Mouse (Mus musculus) intestine, embryonic 16.5 days (tissue): ENCODE measurements around the gene Dmrt3. TPM values are rescaled to one million over a fixed set of nuclear protein-coding genes. Genes with fewer than 3 reads are reported as not detected.

ENCODE experiments used
- ATAC-seq: fragments of 200-750 bp; cut with Nextera tagmentation; 2 replicates; pipeline ENCODE4 v1.8.0; 2017; ENCODE audit warnings: moderate TSS enrichment, moderate library complexity
- H3K27ac ChIP-seq: fragments of 300-500 bp; sonication (generic); 2 replicates; pipeline ENCODE4 v1.5.1; 2014; ENCODE audit warnings: mild to moderate bottlenecking, low read length
- H3K27me3 ChIP-seq: fragments of 300-500 bp; sonication (generic); replicated peaks from 2 replicates; pipeline ENCODE4 v1.6.1; 2014; ENCODE audit warnings: low read length, control low read depth, mixed read lengths; ENCODE audit not compliant: control insufficient read depth, insufficient read depth
- H3K36me3 ChIP-seq: fragments of 300-500 bp; sonication (generic); 2 replicates; pipeline ENCODE4 v1.6.1; 2014; ENCODE audit warnings: low read length, control low read depth; ENCODE audit not compliant: control insufficient read depth, insufficient read depth
- H3K4me1 ChIP-seq: fragments of 300-500 bp; sonication (generic); 2 replicates; pipeline ENCODE4 v1.6.1; 2014; ENCODE audit warnings: low read length, control low read depth, mixed read lengths; ENCODE audit not compliant: control insufficient read depth, insufficient read depth
- H3K4me2 ChIP-seq: fragments of 300-500 bp; sonication (generic); 2 replicates; pipeline ENCODE4 v1.6.1; 2014; ENCODE audit warnings: low read depth, low read length, control low read depth
- H3K4me3 ChIP-seq: fragments of 300-500 bp; sonication (generic); 2 replicates; pipeline ENCODE4 v1.5.1; 2014; ENCODE audit warnings: mild to moderate bottlenecking, low read length
- H3K9ac ChIP-seq: fragments of 300-500 bp; sonication (generic); 2 replicates; pipeline ENCODE4 v1.6.1; 2014; ENCODE audit warnings: low read depth, low read length
- H3K9me3 ChIP-seq: fragments of 300-500 bp; sonication (generic); 2 replicates; pipeline ENCODE4 v1.6.1; 2016; ENCODE audit warnings: low read length, control low read depth; ENCODE audit not compliant: control insufficient read depth
- WGBS: fragments of 180-500 bp; shearing (Covaris S2); extraction: QIAGEN DNeasy Blood & Tissue Kit; methylation state at CpG from one replicate; pipeline ENCODE4 v1.1.7; 2014; 5-methylcytosine and 5-hydroxymethylcytosine counted together
- polyA plus RNA-seq: library from polyadenylated mRNA; unstranded; fragments of >200 nt; fragmentation: Nextera tagmentation; extraction: Ambion mirVana; gene quantifications from 2 replicates; pipeline ENCODE4 v1.2.1, GENCODE M21; 2015

Gene Dmrt3
- 0.15 and 0.20 TPM in 2 replicates for polyA plus RNA-seq

GRCm38 (mm10) chr19:25610015-25610410 is at the start of gene Dmrt3:
Dmrt3 (plus strand) TSS chr19:25610301.
- H3K27me3 ChIP-seq, result peaks cover 88% of the 10 kb centered on the region

DNA sequence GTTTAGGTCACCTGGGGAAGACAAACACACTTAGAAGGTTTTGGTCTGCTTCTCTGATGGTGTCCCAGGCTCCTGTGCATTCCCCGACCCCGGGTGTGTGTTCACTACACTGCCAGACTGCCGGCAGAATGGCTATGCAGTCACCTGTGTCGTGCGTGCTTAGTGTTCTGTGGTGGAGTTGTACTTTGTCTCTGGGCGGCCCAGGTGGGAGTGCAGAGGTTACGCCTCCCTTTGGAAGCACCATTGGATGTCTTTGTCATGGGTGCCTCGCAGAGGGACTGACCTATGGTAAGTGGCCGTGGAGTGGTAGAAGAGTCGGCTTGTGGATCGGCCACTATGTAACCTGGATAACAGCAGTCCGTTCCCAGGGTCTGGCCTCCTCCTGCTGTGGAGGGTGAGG is 45.7 kb upstream of the Dmrt3 start:
- Histone ChIP-seq H3K4me1 (no peaks in the 10 kb centered on the region), H3K9ac (no peak overlapping the region), H3K27me3 (no peaks in the 10 kb centered on the region), H3K9me3 (no peaks in the 10 kb centered on the region), H3K4me3 (no peak overlapping the region), H3K4me2 (no peak overlapping the region), H3K36me3 (no peaks in the 10 kb centered on the region), H3K27ac (no peak overlapping the region)
- peak; percentile 60 for ATAC-seq
- WGBS, result 69% methylated on average over 12 of the region's 12 CpGs

More at GRCm38 (mm10) chr19:25610015-25610410, at the start of gene Dmrt3:
- Histone ChIP-seq H3K4me3 (peak within 1 kb of the TSS; percentile 45), H3K4me1 (peaks cover 23% of the 10 kb centered on the region), H3K4me2 (peak within 1 kb of the TSS; percentile 61), H3K9me3 (no peaks in the 10 kb centered on the region), H3K27ac (no peak within 1 kb of the TSS), H3K9ac (peak within 1 kb of the TSS; percentile 4; the same call in 1 of the 2 replicates), H3K36me3 (no peaks in the 10 kb centered on the region)
- no peak for ATAC-seq
- WGBS, result 1% methylated on average over 26 of the region's 29 CpGs

DNA sequence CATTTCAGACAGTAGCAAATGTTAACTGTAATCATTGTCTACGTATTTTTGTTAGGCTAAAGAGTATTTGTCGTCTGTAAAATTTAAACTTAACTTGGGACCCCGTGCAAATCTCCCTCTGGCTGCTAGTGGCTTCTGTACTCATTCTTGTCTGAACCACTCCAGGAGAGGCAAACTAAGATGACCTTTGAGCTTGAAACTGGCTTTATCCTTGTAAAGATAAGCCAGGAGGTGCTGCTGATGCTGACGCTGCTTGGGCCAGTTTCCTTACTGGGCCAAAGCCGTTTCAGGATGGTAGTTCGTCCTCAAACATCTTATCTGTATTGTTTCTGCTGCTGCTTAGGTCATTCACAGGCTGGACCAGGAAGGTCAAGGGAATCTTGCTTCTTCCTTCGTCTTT is 40.3 kb upstream of the Dmrt3 start:
- 63% methylated on average over 7 of the region's 7 CpGs for WGBS
- Histone ChIP-seq H3K4me1 (peaks cover 7% of the 10 kb centered on the region), H3K27ac (no peak overlapping the region), H3K9me3 (no peaks in the 10 kb centered on the region), H3K36me3 (no peaks in the 10 kb centered on the region), H3K4me2 (no peak overlapping the region), H3K9ac (no peak overlapping the region), H3K27me3 (no peaks in the 10 kb centered on the region), H3K4me3 (no peak overlapping the region)
- ATAC-seq, result peak; percentile 87

- Histone ChIP-seq H3K36me3 (no peaks in the 10 kb centered on the region), H3K9ac (no peak overlapping the region), H3K27ac (no peak overlapping the region), H3K4me1 (peaks cover 14% of the 10 kb centered on the region), H3K9me3 (no peaks in the 10 kb centered on the region), H3K4me2 (no peak overlapping the region), H3K4me3 (no peak overlapping the region), H3K27me3 (no peaks in the 10 kb centered on the region)
- WGBS, result 38% methylated on average over 10 of the region's 10 CpGs
- ATAC-seq, result no peak
These were observed 35.7 kb upstream of the Dmrt3 start for GRCm38 (mm10) chr19:25574431-25574830.

GRCm38 (mm10) chr19:25574981-25575814 is 34.9 kb upstream of the Dmrt3 start:
- Histone ChIP-seq H3K9me3 (no peaks in the 10 kb centered on the region), H3K36me3 (no peaks in the 10 kb centered on the region), H3K4me3 (peak overlapping the region; percentile 19), H3K27ac (no peak overlapping the region), H3K4me2 (peak overlapping the region; percentile 43), H3K9ac (no peak overlapping the region), H3K4me1 (peaks cover 11% of the 10 kb centered on the region), H3K27me3 (no peaks in the 10 kb centered on the region)
- ATAC-seq, result peak; percentile 60
- WGBS, result 5% methylated on average over 17 of the region's 17 CpGs

DNA sequence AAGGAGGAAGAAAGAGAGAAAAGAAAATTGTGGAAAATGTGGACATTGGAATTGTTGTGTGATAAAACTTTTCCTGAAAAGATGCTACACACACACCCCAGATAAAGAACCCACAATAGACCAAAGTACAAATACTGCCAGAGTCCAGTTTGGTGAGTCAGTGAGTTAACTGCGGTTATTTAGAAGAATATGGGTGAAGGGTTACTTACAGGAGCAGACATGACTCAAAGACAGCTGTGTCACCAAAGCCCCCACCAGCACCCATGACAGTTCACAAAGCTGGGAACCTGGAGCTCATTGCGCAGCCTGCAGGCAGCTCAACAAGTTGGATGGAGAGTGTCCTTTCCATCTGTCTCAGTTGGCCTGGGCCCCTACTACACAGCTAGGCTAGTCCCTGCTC is 31.7 kb upstream of the Dmrt3 start:
- WGBS, result 79% methylated on average over 2 of the region's 2 CpGs
- Histone ChIP-seq H3K36me3 (no peaks in the 10 kb centered on the region), H3K27ac (no peak overlapping the region), H3K4me1 (peaks cover 11% of the 10 kb centered on the region), H3K4me2 (no peak overlapping the region), H3K4me3 (no peak overlapping the region), H3K9me3 (no peaks in the 10 kb centered on the region), H3K9ac (no peak overlapping the region), H3K27me3 (no peaks in the 10 kb centered on the region)
- peak; percentile 85 for ATAC-seq

DNA sequence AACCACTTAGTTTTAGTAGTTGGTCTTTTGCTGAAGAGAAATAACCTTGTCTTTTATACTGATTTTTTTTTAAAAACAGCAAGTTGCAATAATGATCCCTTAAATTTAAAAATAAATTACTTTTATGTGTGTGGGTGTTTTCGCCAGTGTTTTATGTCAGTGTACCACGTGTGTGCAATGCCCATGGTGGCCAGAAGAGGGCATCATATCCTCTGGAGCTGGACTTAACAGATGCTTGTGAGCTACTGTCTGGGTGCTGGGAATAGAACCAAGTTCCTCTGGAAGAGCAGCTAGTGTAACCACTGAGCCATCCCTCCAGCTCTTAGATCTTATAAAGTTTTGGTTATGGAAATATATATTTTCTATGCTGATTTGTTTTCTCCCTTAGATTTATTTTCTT is 30.7 kb upstream of the Dmrt3 start:
- H3K9me3 ChIP-seq, result no peaks in the 10 kb centered on the region
- H3K4me2 ChIP-seq, result no peak overlapping the region
- H3K9ac ChIP-seq, result no peak overlapping the region
- H3K36me3 ChIP-seq, result no peaks in the 10 kb centered on the region
- H3K4me1 ChIP-seq, result peaks cover 10% of the 10 kb centered on the region
- 89% methylated on average over 2 of the region's 2 CpGs for WGBS
- H3K27me3 ChIP-seq, result no peaks in the 10 kb centered on the region
- ATAC-seq, result no peak
- H3K27ac ChIP-seq, result no peak overlapping the region
- no peak overlapping the region for H3K4me3 ChIP-seq

DNA sequence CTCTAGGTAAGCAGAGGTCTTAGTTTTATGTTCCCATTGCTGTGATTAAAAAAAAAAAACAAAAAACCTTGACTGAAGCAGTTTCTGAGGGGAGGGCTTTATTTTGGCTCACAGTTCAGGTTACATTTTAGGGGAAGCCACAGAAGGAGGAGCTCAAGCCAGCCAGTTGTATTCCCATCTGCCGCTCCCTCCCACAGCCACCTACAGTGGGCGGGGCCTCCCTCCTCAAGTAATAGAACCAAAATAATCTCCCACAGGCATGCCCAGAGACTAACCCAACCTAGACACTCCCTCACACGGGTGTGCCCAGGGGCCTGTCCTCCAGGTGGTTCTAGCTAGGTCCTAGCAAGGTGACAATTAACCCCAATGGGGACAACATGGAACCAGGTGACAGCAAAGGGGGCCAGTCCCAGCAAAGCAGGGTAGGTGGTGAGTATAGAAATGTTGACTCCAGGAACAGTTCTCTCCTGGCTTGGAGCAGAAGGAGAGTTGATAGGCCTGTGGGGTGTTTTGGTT is 12.3 kb upstream of the Dmrt3 start:
- Histone ChIP-seq H3K4me3 (no peak overlapping the region), H3K27me3 (peaks cover 40% of the 10 kb centered on the region), H3K27ac (no peak overlapping the region), H3K4me2 (no peak overlapping the region), H3K9ac (no peak overlapping the region), H3K9me3 (no peaks in the 10 kb centered on the region), H3K4me1 (no peaks in the 10 kb centered on the region), H3K36me3 (no peaks in the 10 kb centered on the region)
- WGBS, result 68% methylated on average over 3 of the region's 3 CpGs
- no peak for ATAC-seq

- H3K9me3 ChIP-seq, result no peaks in the 10 kb centered on the region
- H3K4me3 ChIP-seq, result no peak overlapping the region
- no peak overlapping the region for H3K27ac ChIP-seq
- H3K36me3 ChIP-seq, result no peaks in the 10 kb centered on the region
- WGBS, result 13% methylated on average over 4 of the region's 4 CpGs
- H3K4me1 ChIP-seq, result no peaks in the 10 kb centered on the region
- H3K27me3 ChIP-seq, result peaks cover 48% of the 10 kb centered on the region
- no peak overlapping the region for H3K4me2 ChIP-seq
- ATAC-seq, result no peak
- no peak overlapping the region for H3K9ac ChIP-seq
These were observed 11.5 kb upstream of the Dmrt3 start for GRCm38 (mm10) chr19:25598626-25599025.
